Mouse (Mus musculus) liver, adult (tissue): ENCODE results near the gene Olfr204.
"Not testable (repeated sequence)": the region's sequence is repeated elsewhere in the genome, so short reads cannot be mapped to it uniquely, and the experiment has no call there.

Source experiments
- GATA4 ChIP-seq: IDR thresholded peaks from 2 replicates; pipeline ENCODE4 v1.6.1; 2014; ENCODE audit warnings: mild to moderate bottlenecking, low read length; ENCODE audit not compliant: insufficient replicate concordance

Gene Olfr204

GRCm38 (mm10) chr16:59318148-59318547, at the start of gene Olfr204:
Gene Olfr204 (minus strand): TSS chr16:59318248.
- TF ChIP-seq GATA4: no peak

GRCm38 (mm10) chr16:59363893-59364292, 45.8 kb upstream of the Olfr204 start, which contains the start of gene Olfr209:
Gene Olfr209 (minus strand): TSS chr16:59363993.
- no peak for TF ChIP-seq GATA4

GRCm38 (mm10) chr16:59349146-59349545, 31.1 kb upstream of the Olfr204 start, which contains the start of gene Olfr206:
Gene Olfr206 (minus strand): TSS chr16:59349246.
- TF ChIP-seq GATA4: no peak

- no peak for TF ChIP-seq GATA4
These were observed 13.0 kb upstream of the Olfr204 start, which contains the start of gene Olfr205 for GRCm38 (mm10) chr16:59331038-59331437. Gene Olfr205 (minus strand): TSS chr16:59331138.

GRCm38 (mm10) chr16:59298581-59298980, 19.5 kb downstream of the Olfr204 start, which contains the start of gene Olfr203:
Gene Olfr203 (plus strand): TSS chr16:59298881.
- TF ChIP-seq GATA4: no peak

DNA sequence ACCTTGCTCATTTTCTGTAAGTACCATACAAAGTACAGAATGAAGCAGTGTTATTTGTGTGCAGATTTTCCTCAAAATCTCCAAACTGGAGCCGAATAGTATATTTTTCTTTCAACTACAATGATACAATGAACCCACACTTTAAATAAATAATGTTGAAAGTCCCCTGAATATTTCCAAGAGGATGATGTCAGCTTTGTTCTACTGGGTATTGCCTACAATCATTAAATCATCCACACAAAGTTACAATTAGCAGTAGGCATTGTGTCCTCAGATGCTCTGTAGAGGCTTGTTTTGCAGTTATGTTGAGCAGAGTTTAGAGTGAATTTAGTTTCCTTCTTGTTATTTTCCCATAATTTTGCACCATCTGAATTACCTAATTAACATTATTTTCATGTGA, 31.4 kb downstream of the Olfr204 start, which contains the start of gene Olfr202:
TSS of gene Olfr202 (minus strand) at position 101 of the 400 bp plus-strand sequence.
- no peak for TF ChIP-seq GATA4

DNA sequence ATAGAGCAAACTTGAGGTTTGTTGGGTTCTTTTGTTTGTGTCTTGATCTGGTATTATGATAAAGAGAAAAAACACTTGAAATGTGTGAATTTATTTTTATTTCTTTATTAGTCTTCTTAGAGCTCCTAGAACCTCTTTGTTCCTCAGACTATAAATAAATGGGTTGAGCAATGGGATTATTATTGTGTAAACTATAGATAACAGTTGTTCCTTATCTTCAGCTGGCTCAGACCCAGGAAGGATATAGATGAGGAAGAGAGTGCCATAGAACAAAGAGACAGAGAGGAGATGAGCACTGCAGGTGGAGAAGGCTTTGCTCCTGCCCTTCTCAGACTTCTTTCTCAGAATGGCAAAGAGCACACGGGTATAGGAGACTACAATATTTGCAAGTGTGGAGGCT, 34.6 kb downstream of the Olfr204 start:
- no peak for TF ChIP-seq GATA4

GRCm38 (mm10) chr16:59280542-59280941, 37.5 kb downstream of the Olfr204 start:
- TF ChIP-seq GATA4: no peak

- not testable (repeated sequence) for TF ChIP-seq GATA4
These were observed 45.5 kb downstream of the Olfr204 start, which contains the start of gene Olfr201 for GRCm38 (mm10) chr16:59272532-59272931. Gene Olfr201 (minus strand): TSS chr16:59272632.
